Mouse (Mus musculus) NIH3T3 (cell line): Measurements from ENCODE around the gene Hook2.
A peak's percentile ranks its signal among the peaks of the same experiment; 100 is the strongest.

Source experiments
- DNase-seq: peaks from one replicate; pipeline ENCODE4 v3.0.0-alpha.2; 2012; ENCODE audit warnings: low read depth

Hook2 gene

GRCm38 (mm10) chr8:85032622-85033311 lies 42.4 kb downstream of the Hook2 start:
- DNase-seq = peak; percentile 64

GRCm38 (mm10) chr8:85033867-85034266 lies 43.5 kb downstream of the Hook2 start:
- no peak for DNase-seq

GRCm38 (mm10) chr8:85034764-85035163 lies 44.4 kb downstream of the Hook2 start:
- DNase-seq = no peak

GRCm38 (mm10) chr8:85035165-85035727 lies 44.8 kb downstream of the Hook2 start:
- DNase-seq = no peak

GRCm38 (mm10) chr8:85035728-85036310 lies 45.4 kb downstream of the Hook2 start:
- peak; percentile 67 for DNase-seq

GRCm38 (mm10) chr8:85036381-85036717 lies 45.9 kb downstream of the Hook2 start:
- DNase-seq = no peak

GRCm38 (mm10) chr8:85036718-85037365 lies 46.4 kb downstream of the Hook2 start, which contains the start of gene Tnpo2:
Tnpo2 (plus strand) TSS chr8:85036915.
- peak; percentile 97 for DNase-seq

GRCm38 (mm10) chr8:85037366-85037680 lies 46.9 kb downstream of the Hook2 start:
- no peak for DNase-seq

GRCm38 (mm10) chr8:85037681-85038531 lies 47.5 kb downstream of the Hook2 start:
- peak; percentile 64 for DNase-seq

- no peak for DNase-seq
Observed at GRCm38 (mm10) chr8:85043619-85044018, 53.2 kb downstream of the Hook2 start.
